Mouse (Mus musculus): Measurements from ENCODE around the gene Ryr3. TPM values are rescaled to one million over a fixed set of nuclear protein-coding genes. Genes with fewer than 3 reads are reported as not detected.

Ryr3 gene
- polyA plus RNA-seq, 1 experiment from 2014 or later, result 14.1 TPM

DNA sequence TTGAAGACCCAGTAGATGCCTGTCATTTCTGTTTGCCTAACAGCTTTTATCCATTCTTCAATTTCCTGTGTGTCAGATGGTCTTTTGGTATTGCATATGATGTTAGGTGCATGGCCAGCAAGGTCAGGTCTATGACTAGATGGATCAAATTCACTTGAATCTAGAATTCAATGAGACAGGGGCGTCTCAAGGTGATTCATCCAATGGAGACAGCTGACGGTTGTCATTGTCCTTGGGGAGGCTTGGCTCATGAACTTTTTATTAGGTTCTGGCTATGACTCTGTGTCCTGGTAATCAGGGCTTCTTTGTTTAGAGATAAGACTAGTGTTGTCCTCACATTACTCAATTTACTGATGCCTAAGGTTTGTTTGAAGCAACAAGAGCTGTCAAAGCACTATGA is 454.9 kb downstream of the Ryr3 start:
- no peak for ATAC-seq (ENCODE audit: low read depth)
- Histone ChIP-seq H3K4me1 (ENCODE audit: control insufficient read depth, insufficient read depth, low read length) (no peaks in the 10 kb centered on the region), H3K27me3 (ENCODE audit: control insufficient read depth, insufficient read depth, low read length) (no peaks in the 10 kb centered on the region), H3K4me3 (ENCODE audit: low read depth, low read length) (no peak overlapping the region), H3K9me3 (ENCODE audit: control insufficient read depth, low read length) (no peaks in the 10 kb centered on the region), H3K9ac (replicated peaks; ENCODE audit: low read depth, low read length) (no peak overlapping the region), H3K4me2 (ENCODE audit: low read depth, low read length) (no peak overlapping the region), H3K36me3 (ENCODE audit: control insufficient read depth, insufficient read depth, low read length) (no peaks in the 10 kb centered on the region), H3K27ac (ENCODE audit: low read depth, low read length) (no peak overlapping the region)
- 80% methylated on average over 2 of the region's 2 CpGs for WGBS

DNA sequence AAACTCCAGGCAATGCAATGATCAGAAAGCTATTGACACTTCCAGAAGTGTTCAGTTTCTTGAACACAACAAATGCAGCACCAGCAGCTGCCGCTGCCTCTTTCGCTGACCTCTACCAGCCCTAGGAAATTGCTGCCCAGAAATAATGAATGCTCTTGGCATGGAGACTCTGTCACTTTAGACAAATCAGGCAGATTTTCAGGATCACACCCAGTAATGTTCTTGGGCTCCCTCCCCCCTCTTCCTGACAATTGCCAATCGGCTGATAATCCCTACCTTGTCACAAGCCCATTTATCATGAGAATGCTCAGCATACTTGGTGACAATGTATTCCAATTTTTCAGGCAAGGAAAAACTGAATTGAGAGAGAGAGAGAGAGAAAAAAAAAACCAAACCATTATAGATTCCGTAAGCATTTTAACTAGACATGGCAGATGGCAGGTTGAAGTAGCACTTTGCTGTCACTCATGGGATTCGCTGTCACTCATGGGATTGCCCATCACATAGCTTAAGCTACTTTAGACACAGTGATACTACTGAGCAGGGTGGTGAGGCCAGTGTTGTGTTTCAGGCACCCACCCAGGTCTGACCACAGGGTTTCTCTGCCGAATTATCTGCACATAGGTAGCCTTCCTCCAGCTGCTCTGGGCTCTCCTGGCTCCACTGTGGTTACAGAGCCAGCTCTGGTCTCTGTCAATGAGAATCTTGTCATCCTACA is 455.5 kb downstream of the Ryr3 start:
- WGBS, result 70% methylated on average over 6 of the region's 6 CpGs
- no peaks in the 10 kb centered on the region for H3K36me3 ChIP-seq (ENCODE audit: control insufficient read depth, insufficient read depth, low read length)
- no peak overlapping the region for H3K9ac ChIP-seq (replicated peaks; ENCODE audit: low read depth, low read length)
- no peaks in the 10 kb centered on the region for H3K27me3 ChIP-seq (ENCODE audit: control insufficient read depth, insufficient read depth, low read length)
- H3K4me1 ChIP-seq (ENCODE audit: control insufficient read depth, insufficient read depth, low read length), result no peaks in the 10 kb centered on the region
- H3K9me3 ChIP-seq (ENCODE audit: control insufficient read depth, low read length), result no peaks in the 10 kb centered on the region
- ATAC-seq (ENCODE audit: low read depth), result no peak
- no peak overlapping the region for H3K4me2 ChIP-seq (ENCODE audit: low read depth, low read length)
- no peak overlapping the region for H3K27ac ChIP-seq (ENCODE audit: low read depth, low read length)
- H3K4me3 ChIP-seq (ENCODE audit: low read depth, low read length), result no peak overlapping the region

DNA sequence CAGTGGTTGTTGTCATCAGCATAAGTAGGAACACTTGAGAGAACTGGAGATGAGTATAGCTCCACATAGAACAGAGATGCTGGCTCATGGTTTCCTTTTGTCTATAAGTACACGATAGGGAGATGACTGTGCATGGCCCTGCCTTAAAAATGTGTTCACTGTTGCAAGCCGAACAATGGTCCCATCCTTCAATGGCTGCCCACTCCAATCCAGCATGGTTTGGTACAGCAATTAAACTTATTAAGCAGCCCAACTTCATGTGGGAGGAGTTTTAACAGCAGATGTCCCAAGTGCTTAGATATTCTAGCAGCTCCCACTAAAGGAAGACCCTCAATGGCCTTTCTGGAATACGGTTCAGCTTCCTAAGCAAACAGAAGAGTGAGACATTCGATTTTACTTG is 456.2 kb downstream of the Ryr3 start:
- Histone ChIP-seq H3K27me3 (ENCODE audit: control insufficient read depth, insufficient read depth, low read length) (no peaks in the 10 kb centered on the region), H3K4me1 (ENCODE audit: control insufficient read depth, insufficient read depth, low read length) (no peaks in the 10 kb centered on the region), H3K9ac (replicated peaks; ENCODE audit: low read depth, low read length) (no peak overlapping the region), H3K27ac (ENCODE audit: low read depth, low read length) (no peak overlapping the region), H3K4me3 (ENCODE audit: low read depth, low read length) (no peak overlapping the region), H3K4me2 (ENCODE audit: low read depth, low read length) (no peak overlapping the region), H3K36me3 (ENCODE audit: control insufficient read depth, insufficient read depth, low read length) (no peaks in the 10 kb centered on the region), H3K9me3 (ENCODE audit: control insufficient read depth, low read length) (no peaks in the 10 kb centered on the region)
- 74% methylated on average over 4 of the region's 4 CpGs for WGBS
- no peak for ATAC-seq (ENCODE audit: low read depth)

GRCm38 (mm10) chr2:112759678-112760077 is 457.2 kb downstream of the Ryr3 start:
- H3K4me3 ChIP-seq (ENCODE audit: low read depth, low read length), result no peak overlapping the region
- H3K4me2 ChIP-seq (ENCODE audit: low read depth, low read length), result no peak overlapping the region
- H3K4me1 ChIP-seq (ENCODE audit: control insufficient read depth, insufficient read depth, low read length), result no peaks in the 10 kb centered on the region
- no peaks in the 10 kb centered on the region for H3K36me3 ChIP-seq (ENCODE audit: control insufficient read depth, insufficient read depth, low read length)
- H3K9ac ChIP-seq (replicated peaks; ENCODE audit: low read depth, low read length), result no peak overlapping the region
- WGBS, result 84% methylated on average over 5 of the region's 5 CpGs
- ATAC-seq (ENCODE audit: low read depth), result no peak
- no peaks in the 10 kb centered on the region for H3K27me3 ChIP-seq (ENCODE audit: control insufficient read depth, insufficient read depth, low read length)
- no peak overlapping the region for H3K27ac ChIP-seq (ENCODE audit: low read depth, low read length)
- H3K9me3 ChIP-seq (ENCODE audit: control insufficient read depth, low read length), result no peaks in the 10 kb centered on the region

DNA sequence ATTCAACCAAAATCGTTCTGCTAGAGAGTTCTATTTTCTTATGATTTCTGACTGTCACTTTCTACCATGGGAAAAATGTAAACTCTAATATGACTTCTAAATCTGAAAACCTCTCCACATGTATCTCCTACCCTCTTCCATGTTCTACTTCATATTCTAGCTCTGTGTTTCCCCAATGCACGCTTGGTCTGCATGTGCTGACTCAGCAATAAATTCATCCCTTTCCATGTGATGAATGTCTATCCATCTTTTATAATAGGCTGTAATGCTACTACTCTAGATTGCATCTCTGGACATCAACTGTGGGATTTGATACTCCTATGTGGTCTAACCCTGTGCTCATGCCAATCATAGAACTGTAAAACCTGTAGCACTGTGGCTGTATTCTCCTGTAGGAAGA is 458.2 kb downstream of the Ryr3 start:
- 92% methylated on average over 2 of the region's 2 CpGs for WGBS
- H3K4me3 ChIP-seq (ENCODE audit: low read depth, low read length), result no peak overlapping the region
- ATAC-seq (ENCODE audit: low read depth), result no peak

GRCm38 (mm10) chr2:112753316-112753715 is 463.6 kb downstream of the Ryr3 start:
- no peak for ATAC-seq (ENCODE audit: low read depth)
- 91% methylated on average over 4 of the region's 4 CpGs for WGBS
- Histone ChIP-seq H3K27me3 (ENCODE audit: control insufficient read depth, insufficient read depth, low read length) (no peaks in the 10 kb centered on the region), H3K4me3 (ENCODE audit: low read depth, low read length) (no peak overlapping the region), H3K4me2 (ENCODE audit: low read depth, low read length) (no peak overlapping the region), H3K27ac (ENCODE audit: low read depth, low read length) (no peak overlapping the region), H3K9me3 (ENCODE audit: control insufficient read depth, low read length) (no peaks in the 10 kb centered on the region), H3K36me3 (ENCODE audit: control insufficient read depth, insufficient read depth, low read length) (no peaks in the 10 kb centered on the region), H3K9ac (replicated peaks; ENCODE audit: low read depth, low read length) (no peak overlapping the region), H3K4me1 (ENCODE audit: control insufficient read depth, insufficient read depth, low read length) (no peaks in the 10 kb centered on the region)

More for the DNA sequence above, 458.2 kb downstream of the Ryr3 start:
- H3K4me2 ChIP-seq (ENCODE audit: low read depth, low read length), result no peak overlapping the region
- no peaks in the 10 kb centered on the region for H3K9me3 ChIP-seq (ENCODE audit: control insufficient read depth, low read length)
- no peak overlapping the region for H3K9ac ChIP-seq (replicated peaks; ENCODE audit: low read depth, low read length)
- no peaks in the 10 kb centered on the region for H3K27me3 ChIP-seq (ENCODE audit: control insufficient read depth, insufficient read depth, low read length)
- H3K4me1 ChIP-seq (ENCODE audit: control insufficient read depth, insufficient read depth, low read length), result no peaks in the 10 kb centered on the region
- H3K36me3 ChIP-seq (ENCODE audit: control insufficient read depth, insufficient read depth, low read length), result no peaks in the 10 kb centered on the region
- no peak overlapping the region for H3K27ac ChIP-seq (ENCODE audit: low read depth, low read length)

DNA sequence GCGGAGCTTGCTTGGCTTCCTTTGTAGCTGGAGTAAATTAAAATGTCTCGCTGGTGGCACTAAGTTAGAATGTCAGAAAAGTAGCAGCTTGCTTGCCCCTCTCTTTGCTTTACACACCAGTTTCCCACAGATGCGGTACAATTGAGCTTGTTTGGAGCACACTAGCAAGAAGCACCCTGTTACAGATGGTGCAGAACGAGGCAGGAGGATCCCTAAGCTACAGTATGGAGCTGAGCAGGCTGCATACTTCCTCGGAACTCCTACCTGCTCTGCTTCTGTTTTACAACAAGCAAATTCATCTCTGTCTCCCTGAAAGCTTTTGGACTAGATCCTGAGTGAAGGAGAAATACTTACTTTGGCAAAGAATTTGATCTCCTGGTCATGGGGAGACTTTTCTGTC is 465.5 kb downstream of the Ryr3 start:
- ATAC-seq (ENCODE audit: low read depth), result no peak
- Histone ChIP-seq H3K9me3 (ENCODE audit: control insufficient read depth, low read length) (no peaks in the 10 kb centered on the region), H3K27me3 (ENCODE audit: control insufficient read depth, insufficient read depth, low read length) (no peaks in the 10 kb centered on the region), H3K4me3 (ENCODE audit: low read depth, low read length) (no peak overlapping the region), H3K4me1 (ENCODE audit: control insufficient read depth, insufficient read depth, low read length) (no peaks in the 10 kb centered on the region), H3K9ac (replicated peaks; ENCODE audit: low read depth, low read length) (no peak overlapping the region), H3K27ac (ENCODE audit: low read depth, low read length) (no peak overlapping the region), H3K36me3 (ENCODE audit: control insufficient read depth, insufficient read depth, low read length) (no peaks in the 10 kb centered on the region), H3K4me2 (ENCODE audit: low read depth, low read length) (no peak overlapping the region)
- WGBS, result 83% methylated on average over 5 of the region's 5 CpGs

DNA sequence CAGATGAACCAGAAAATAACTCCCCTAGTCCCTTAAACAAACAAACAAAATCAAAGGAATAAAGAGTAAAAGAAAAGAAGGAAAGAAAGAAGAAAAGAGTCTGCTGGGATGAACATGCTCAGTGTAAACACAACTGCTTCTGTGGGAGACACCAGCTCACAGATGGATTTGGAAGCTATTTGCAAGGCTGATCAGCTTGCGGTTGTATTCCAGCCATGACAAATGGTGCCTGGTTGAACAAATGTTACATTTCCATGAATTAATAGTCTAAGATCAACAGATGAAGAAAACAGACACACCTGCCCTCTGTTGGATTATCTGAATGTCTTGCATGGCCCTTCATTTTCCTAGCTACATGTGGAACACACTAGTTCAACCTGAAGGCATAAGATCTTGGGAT is 468.4 kb downstream of the Ryr3 start:
- Histone ChIP-seq H3K27me3 (ENCODE audit: control insufficient read depth, insufficient read depth, low read length) (no peaks in the 10 kb centered on the region), H3K36me3 (ENCODE audit: control insufficient read depth, insufficient read depth, low read length) (no peaks in the 10 kb centered on the region), H3K27ac (ENCODE audit: low read depth, low read length) (no peak overlapping the region), H3K9me3 (ENCODE audit: control insufficient read depth, low read length) (no peaks in the 10 kb centered on the region), H3K4me3 (ENCODE audit: low read depth, low read length) (no peak overlapping the region), H3K4me2 (ENCODE audit: low read depth, low read length) (no peak overlapping the region), H3K4me1 (ENCODE audit: control insufficient read depth, insufficient read depth, low read length) (no peaks in the 10 kb centered on the region), H3K9ac (replicated peaks; ENCODE audit: low read depth, low read length) (no peak overlapping the region)
- 94% methylated on average over 1 of the region's 1 CpGs for WGBS
- ATAC-seq (ENCODE audit: low read depth), result no peak

DNA sequence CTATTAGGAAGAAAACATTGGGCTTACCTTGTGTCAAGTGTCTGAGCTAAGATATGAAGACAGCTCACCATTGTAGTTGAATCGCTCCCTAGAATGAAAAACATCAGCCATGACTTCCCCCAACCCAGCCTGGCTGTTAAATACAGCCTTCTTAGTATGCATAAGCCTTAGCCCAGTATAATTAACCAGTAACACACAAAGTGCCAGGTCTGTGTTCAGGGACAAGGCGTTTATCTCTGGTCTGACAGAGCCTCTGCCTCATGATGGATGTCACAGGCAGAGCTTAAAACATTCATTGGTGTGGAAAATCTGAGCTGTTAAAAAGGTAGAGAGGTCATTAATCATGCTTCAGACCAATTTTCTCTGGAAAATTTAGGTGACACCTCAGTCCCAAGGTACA is 484.0 kb downstream of the Ryr3 start:
- Histone ChIP-seq H3K36me3 (ENCODE audit: control insufficient read depth, insufficient read depth, low read length) (no peaks in the 10 kb centered on the region), H3K4me3 (ENCODE audit: low read depth, low read length) (no peak overlapping the region), H3K27ac (ENCODE audit: low read depth, low read length) (no peak overlapping the region), H3K4me2 (ENCODE audit: low read depth, low read length) (no peak overlapping the region), H3K4me1 (ENCODE audit: control insufficient read depth, insufficient read depth, low read length) (no peaks in the 10 kb centered on the region), H3K9ac (replicated peaks; ENCODE audit: low read depth, low read length) (no peak overlapping the region), H3K27me3 (ENCODE audit: control insufficient read depth, insufficient read depth, low read length) (no peaks in the 10 kb centered on the region), H3K9me3 (ENCODE audit: control insufficient read depth, low read length) (no peaks in the 10 kb centered on the region)
- ATAC-seq (ENCODE audit: low read depth), result peak; percentile 93
- 19% methylated on average over 2 of the region's 2 CpGs for WGBS
